Mouse (Mus musculus) lung, embryonic 16.5 days (tissue): ENCODE measurements around the gene Foxn3. TPM values are rescaled to one million over a fixed set of nuclear protein-coding genes. Genes with fewer than 3 reads are reported as not detected.

Source experiments
- ATAC-seq: fragments of 200-750 bp; cut with Nextera tagmentation; 2 replicates; pipeline ENCODE4 v1.8.0; 2017; ENCODE audit warnings: low read depth, mild to moderate bottlenecking, moderate library complexity
- H3K27ac ChIP-seq: fragments of 300-500 bp; sonication (generic); 2 replicates; pipeline ENCODE4 v1.5.1; 2014; ENCODE audit warnings: mild to moderate bottlenecking, control low read depth, low read length
- H3K27me3 ChIP-seq: fragments of 300-500 bp; sonication (generic); 2 replicates; pipeline ENCODE4 v1.6.1; 2014; ENCODE audit warnings: low read depth, low read length, mixed read lengths; ENCODE audit not compliant: control insufficient read depth, insufficient read depth
- H3K36me3 ChIP-seq: fragments of 300-500 bp; sonication (generic); 2 replicates; pipeline ENCODE4 v1.6.1; 2014; ENCODE audit warnings: low read length; ENCODE audit not compliant: control insufficient read depth, insufficient read depth
- H3K4me1 ChIP-seq: fragments of 300-500 bp; sonication (generic); replicated peaks from 2 replicates; pipeline ENCODE4 v1.6.1; 2014; ENCODE audit warnings: low read length, mixed read lengths; ENCODE audit not compliant: control insufficient read depth, insufficient read depth
- H3K4me2 ChIP-seq: fragments of 300-500 bp; sonication (generic); 2 replicates; pipeline ENCODE4 v1.6.1; 2014; ENCODE audit warnings: low read depth, low read length, control low read depth
- H3K4me3 ChIP-seq: fragments of 300-500 bp; sonication (generic); 2 replicates; pipeline ENCODE4 v1.5.1; 2014; ENCODE audit warnings: mild to moderate bottlenecking, low read length, control low read depth
- H3K9ac ChIP-seq: fragments of 300-500 bp; sonication (generic); 2 replicates; pipeline ENCODE4 v1.6.1; 2014; ENCODE audit warnings: low read length, control low read depth
- H3K9me3 ChIP-seq: fragments of 300-500 bp; sonication (generic); 2 replicates; pipeline ENCODE4 v1.6.1; 2016; ENCODE audit warnings: low read length; ENCODE audit not compliant: control insufficient read depth
- WGBS: fragments of 180-500 bp; shearing (Covaris S2); extraction: QIAGEN DNeasy Blood & Tissue Kit; methylation state at CpG from one replicate; pipeline ENCODE4 v1.1.7; 2014; 5-methylcytosine and 5-hydroxymethylcytosine counted together
- polyA plus RNA-seq: library from polyadenylated mRNA; unstranded; fragments of >200 nt; fragmentation: Nextera tagmentation; extraction: Ambion mirVana; gene quantifications from 2 replicates; pipeline ENCODE4 v1.2.1, GENCODE M21; 2015

The Foxn3 gene
- polyA plus RNA-seq, 1 experiment from 2014 or later = 60.8 TPM

- 42% methylated on average over 6 of the region's 6 CpGs for WGBS
- H3K36me3 ChIP-seq = no peaks in the 10 kb centered on the region
- no peak overlapping the region for H3K4me2 ChIP-seq
- ATAC-seq = no peak
- H3K9me3 ChIP-seq = no peaks in the 10 kb centered on the region
- no peak overlapping the region for H3K9ac ChIP-seq
- no peak overlapping the region for H3K4me3 ChIP-seq
- H3K27me3 ChIP-seq = no peaks in the 10 kb centered on the region
- no peak overlapping the region for H3K27ac ChIP-seq
- peaks cover 16% of the 10 kb centered on the region for H3K4me1 ChIP-seq
These were observed 329.0 kb downstream of the Foxn3 start for GRCm38 (mm10) chr12:99234346-99234745.

GRCm38 (mm10) chr12:99233386-99233785, 330.0 kb downstream of the Foxn3 start:
- no peak overlapping the region for H3K9ac ChIP-seq
- H3K4me3 ChIP-seq = no peak overlapping the region
- peaks cover 10% of the 10 kb centered on the region for H3K4me1 ChIP-seq
- H3K27me3 ChIP-seq = no peaks in the 10 kb centered on the region
- no peaks in the 10 kb centered on the region for H3K9me3 ChIP-seq
- no peak overlapping the region for H3K27ac ChIP-seq
- no peaks in the 10 kb centered on the region for H3K36me3 ChIP-seq
- WGBS = 59% methylated on average over 2 of the region's 2 CpGs
- no peak overlapping the region for H3K4me2 ChIP-seq
- ATAC-seq = no peak

DNA sequence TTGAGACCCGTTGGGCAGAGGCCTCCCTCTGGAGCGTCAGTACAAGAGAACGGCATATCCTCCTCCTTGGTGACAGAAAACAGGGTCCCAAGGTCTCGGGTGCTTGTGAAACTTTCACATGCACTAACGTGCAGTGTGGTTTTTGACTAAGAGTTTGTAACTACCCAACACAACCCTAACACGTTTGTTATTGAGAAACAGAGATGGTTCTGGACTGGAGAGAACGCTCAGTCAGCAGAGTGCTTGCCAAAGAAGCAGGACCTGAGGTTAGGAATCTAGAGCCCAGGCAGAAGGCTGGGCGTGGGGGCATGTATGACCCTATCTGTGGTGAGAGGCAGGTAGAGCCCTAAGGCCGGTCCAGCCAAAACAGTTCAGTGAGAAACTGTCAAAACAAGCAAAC, 330.9 kb downstream of the Foxn3 start:
- H3K27ac ChIP-seq = no peak overlapping the region

GRCm38 (mm10) chr12:99231321-99231720, 332.1 kb downstream of the Foxn3 start:
- no peak overlapping the region for H3K27ac ChIP-seq
- no peak overlapping the region for H3K4me3 ChIP-seq
- no peak overlapping the region for H3K4me2 ChIP-seq
- no peaks in the 10 kb centered on the region for H3K27me3 ChIP-seq
- H3K4me1 ChIP-seq = peaks cover 10% of the 10 kb centered on the region
- H3K36me3 ChIP-seq = no peaks in the 10 kb centered on the region
- 55% methylated on average over 6 of the region's 6 CpGs for WGBS
- H3K9me3 ChIP-seq = no peaks in the 10 kb centered on the region
- ATAC-seq = no peak
- no peak overlapping the region for H3K9ac ChIP-seq

More for the DNA sequence above, 330.9 kb downstream of the Foxn3 start:
- Histone ChIP-seq H3K9ac (no peak overlapping the region), H3K4me1 (peaks cover 10% of the 10 kb centered on the region), H3K4me3 (no peak overlapping the region), H3K27me3 (no peaks in the 10 kb centered on the region), H3K36me3 (no peaks in the 10 kb centered on the region), H3K4me2 (no peak overlapping the region), H3K9me3 (no peaks in the 10 kb centered on the region)
- 79% methylated on average over 9 of the region's 9 CpGs for WGBS
- ATAC-seq = no peak

GRCm38 (mm10) chr12:99230783-99231048, 332.7 kb downstream of the Foxn3 start:
- Histone ChIP-seq H3K36me3 (no peaks in the 10 kb centered on the region), H3K4me1 (peaks cover 10% of the 10 kb centered on the region), H3K9me3 (no peaks in the 10 kb centered on the region), H3K4me2 (no peak overlapping the region), H3K27me3 (no peaks in the 10 kb centered on the region), H3K9ac (no peak overlapping the region), H3K27ac (no peak overlapping the region), H3K4me3 (no peak overlapping the region)
- WGBS = 69% methylated on average over 5 of the region's 5 CpGs
- no peak for ATAC-seq

DNA sequence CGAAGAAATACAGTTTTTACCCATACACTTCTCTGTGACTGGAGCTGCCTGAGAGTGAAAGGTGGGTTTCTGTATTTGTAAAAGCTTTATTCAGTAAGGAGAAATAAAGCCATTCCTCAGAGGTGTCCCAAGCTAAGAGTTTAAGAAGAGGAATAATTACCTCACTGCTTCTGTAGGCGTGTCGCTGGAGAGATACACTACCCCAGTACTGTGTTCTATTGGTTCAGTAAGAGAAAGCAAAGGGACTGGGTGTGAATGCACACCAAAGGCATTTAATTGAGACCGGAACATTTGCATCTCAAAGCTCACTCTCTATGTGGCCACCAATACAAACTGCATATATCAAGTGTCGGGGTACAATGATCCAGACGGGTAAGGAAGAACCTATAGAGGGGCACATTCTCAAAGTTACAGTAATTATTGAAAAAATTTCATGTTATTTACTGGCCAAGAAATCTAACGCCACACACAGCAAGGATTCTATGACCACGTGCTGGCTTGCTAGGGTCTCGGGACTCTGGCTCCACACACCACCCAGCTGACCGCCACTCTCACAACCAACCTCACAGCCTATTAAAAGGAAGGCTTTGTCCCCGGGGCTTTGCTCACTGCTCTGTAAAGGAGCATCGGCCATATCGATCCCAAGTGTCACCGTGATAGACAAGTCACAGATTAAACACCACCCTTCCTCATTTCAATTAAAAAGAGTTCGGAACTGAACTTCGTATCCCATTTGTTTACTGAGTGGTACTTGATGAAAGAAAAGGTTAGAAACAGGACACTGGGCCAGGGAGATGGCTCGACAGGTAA, 333.2 kb downstream of the Foxn3 start:
- H3K9ac ChIP-seq = no peak overlapping the region
- no peaks in the 10 kb centered on the region for H3K27me3 ChIP-seq
- no peak for ATAC-seq
- no peak overlapping the region for H3K27ac ChIP-seq
- H3K9me3 ChIP-seq = no peaks in the 10 kb centered on the region
- 71% methylated on average over 17 of the region's 17 CpGs for WGBS
- no peak overlapping the region for H3K4me3 ChIP-seq
- H3K36me3 ChIP-seq = no peaks in the 10 kb centered on the region
- H3K4me1 ChIP-seq = peaks cover 10% of the 10 kb centered on the region
- no peak overlapping the region for H3K4me2 ChIP-seq

DNA sequence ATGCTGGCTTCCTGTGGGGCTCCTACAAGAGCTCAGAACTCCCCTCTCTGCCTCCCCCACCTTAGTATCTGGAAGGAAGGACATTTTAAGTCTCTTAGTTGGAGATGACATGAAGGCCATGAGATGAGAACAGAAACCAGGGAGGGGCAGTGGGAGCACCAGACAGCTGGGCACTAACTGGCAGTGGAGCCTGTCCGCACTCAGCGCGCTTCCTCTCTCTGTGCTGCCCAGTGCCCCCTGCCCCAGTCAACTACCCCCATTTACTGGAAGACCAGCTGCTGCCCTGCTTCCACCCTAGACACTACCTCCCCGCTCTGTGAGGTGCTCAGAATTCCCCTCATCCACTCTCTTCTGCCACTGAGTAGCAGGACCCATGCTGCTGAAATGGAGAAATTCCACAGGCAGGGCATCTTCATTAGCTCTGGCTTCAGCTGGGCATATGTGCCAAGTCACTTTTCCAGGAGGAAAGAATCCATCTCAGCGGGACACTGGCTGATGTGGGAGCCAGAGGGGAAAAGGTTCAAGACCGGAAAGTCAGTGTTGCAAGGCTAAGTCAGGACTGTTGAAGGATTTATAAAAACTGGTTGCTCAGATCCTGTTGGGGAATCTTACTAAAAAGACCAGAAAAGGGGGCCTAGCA, 335.9 kb downstream of the Foxn3 start:
- H3K4me2 ChIP-seq = no peak overlapping the region
- H3K27ac ChIP-seq = no peak overlapping the region
- ATAC-seq = no peak
- H3K4me3 ChIP-seq = no peak overlapping the region
- H3K36me3 ChIP-seq = no peaks in the 10 kb centered on the region
- no peaks in the 10 kb centered on the region for H3K9me3 ChIP-seq
- no peak overlapping the region for H3K9ac ChIP-seq
- H3K4me1 ChIP-seq = no peaks in the 10 kb centered on the region; the same call in 1 of the 2 replicates
- WGBS = 84% methylated on average over 6 of the region's 6 CpGs
- H3K27me3 ChIP-seq = no peaks in the 10 kb centered on the region

- ATAC-seq = no peak
- no peaks in the 10 kb centered on the region for H3K27me3 ChIP-seq
- no peak overlapping the region for H3K27ac ChIP-seq
- peaks cover 2% of the 10 kb centered on the region for H3K4me1 ChIP-seq
- no peak overlapping the region for H3K4me2 ChIP-seq
- no peak overlapping the region for H3K4me3 ChIP-seq
- H3K9ac ChIP-seq = no peak overlapping the region
- 61% methylated on average over 13 of the region's 13 CpGs for WGBS
- H3K9me3 ChIP-seq = no peaks in the 10 kb centered on the region
- H3K36me3 ChIP-seq = no peaks in the 10 kb centered on the region
These were observed 338.3 kb downstream of the Foxn3 start for GRCm38 (mm10) chr12:99224863-99225603.

DNA sequence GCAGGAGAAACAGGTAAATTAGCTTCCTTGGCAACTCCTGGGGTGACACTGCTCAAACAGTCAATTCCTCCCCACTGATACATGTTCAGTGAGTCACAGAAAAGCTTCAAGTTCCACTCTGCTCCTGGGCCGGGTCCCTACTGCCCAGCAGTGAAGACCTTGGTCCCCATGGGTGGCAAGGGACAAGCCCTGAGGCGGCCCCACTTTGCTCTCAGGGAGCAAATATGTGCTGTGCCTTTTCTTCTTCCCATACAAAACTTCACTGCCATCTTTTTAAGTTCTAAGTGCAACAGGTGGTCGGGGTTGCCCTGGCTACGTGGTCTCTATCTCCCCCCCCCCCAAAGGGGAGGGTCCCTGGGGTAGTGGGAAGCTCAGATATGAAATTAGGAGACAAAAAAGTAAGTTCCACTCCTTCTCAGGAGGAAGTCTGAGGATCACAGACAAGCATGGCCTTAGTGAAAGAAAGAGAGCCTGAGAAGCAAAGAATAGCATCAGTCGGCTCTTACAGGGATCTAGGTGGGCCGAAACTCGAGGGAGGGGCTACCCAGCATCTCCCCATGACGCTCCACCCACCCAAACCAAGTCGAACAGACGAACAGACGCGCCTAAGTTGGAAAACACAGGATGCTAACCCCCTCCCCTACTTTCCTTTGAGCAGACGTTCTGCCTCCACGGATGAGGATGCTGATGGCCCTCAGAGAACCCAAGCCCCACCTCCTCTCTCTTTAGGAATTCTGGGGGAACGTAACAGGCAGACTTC, 342.1 kb downstream of the Foxn3 start:
- H3K9ac ChIP-seq = no peak overlapping the region
- H3K4me1 ChIP-seq = peaks cover 16% of the 10 kb centered on the region
- no peak overlapping the region for H3K4me2 ChIP-seq
- ATAC-seq = no peak
- no peaks in the 10 kb centered on the region for H3K27me3 ChIP-seq
- no peaks in the 10 kb centered on the region for H3K36me3 ChIP-seq
- H3K4me3 ChIP-seq = no peak overlapping the region
- no peaks in the 10 kb centered on the region for H3K9me3 ChIP-seq
- H3K27ac ChIP-seq = no peak overlapping the region
- WGBS = 70% methylated on average over 15 of the region's 15 CpGs
